Mouse (Mus musculus): ENCODE data around the gene Slc35d3. TPM values are rescaled to one million over a fixed set of nuclear protein-coding genes. Genes with fewer than 3 reads are reported as not detected.

Gene Slc35d3
- not detected for total RNA-seq (2021)

DNA sequence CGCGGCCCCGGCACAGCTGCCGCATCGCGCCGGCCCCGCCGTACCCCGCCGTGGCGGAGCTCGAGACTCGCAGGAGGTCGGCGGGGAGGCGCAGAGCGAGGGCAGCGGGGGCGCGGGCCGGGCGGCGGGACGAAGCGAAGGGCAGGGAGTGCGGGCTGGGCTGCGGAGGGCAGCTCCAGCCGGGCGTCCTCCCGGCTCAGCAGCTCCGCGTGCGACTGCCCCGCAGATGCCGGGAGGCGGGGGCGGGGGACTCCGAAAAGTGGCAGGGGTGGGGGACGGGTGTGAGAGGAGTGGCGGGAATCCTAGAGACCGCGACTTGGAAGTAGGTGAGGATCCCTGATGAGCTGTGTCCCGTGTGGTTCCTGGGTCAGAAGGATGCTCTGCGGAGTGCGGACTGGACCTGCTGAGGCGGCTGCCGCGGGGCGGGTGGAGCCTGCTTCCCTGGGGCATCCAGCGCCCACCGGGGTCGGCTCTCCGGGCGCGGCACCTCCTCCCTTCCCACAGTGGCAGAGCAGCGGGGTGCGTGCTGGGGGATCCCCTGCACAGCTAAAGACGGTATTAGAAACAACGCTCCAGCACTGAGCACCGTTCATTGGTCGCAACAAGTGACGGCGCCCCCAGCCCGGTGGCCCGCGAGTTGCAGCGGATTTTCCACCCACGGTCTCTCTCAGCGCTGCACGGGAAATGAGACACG is at the start of gene Slc35d3:
Slc35d3 (minus strand) TSS at position 462 of the 694 bp plus-strand sequence.
- intact Hi-C loops (cut with DNase I): no loop called here
- no peak for DNase-seq (ENCODE audit: low spot score)

DNA sequence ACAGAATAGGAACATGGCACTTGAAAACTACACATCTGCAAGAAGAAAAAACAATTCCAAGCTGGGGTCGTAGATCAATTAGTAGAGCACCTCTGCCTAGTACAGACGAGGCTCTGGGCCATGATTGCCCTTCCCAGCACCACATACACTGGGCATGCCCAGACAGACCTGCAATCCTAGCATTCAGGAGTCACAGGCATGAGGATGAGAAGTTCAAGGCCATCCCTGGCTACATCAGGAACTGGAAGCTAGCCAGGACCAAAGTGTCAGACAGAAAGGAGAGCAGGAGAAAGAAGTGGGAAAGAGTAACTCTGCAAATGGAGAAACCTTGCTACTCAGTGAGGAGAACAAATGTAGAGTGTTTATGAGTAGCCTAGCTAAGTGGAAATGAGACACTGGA is 48.9 kb upstream of the Slc35d3 start:
- DNase-seq (ENCODE audit: low spot score): no peak
- intact Hi-C loops (cut with DNase I): no loop called here

DNA sequence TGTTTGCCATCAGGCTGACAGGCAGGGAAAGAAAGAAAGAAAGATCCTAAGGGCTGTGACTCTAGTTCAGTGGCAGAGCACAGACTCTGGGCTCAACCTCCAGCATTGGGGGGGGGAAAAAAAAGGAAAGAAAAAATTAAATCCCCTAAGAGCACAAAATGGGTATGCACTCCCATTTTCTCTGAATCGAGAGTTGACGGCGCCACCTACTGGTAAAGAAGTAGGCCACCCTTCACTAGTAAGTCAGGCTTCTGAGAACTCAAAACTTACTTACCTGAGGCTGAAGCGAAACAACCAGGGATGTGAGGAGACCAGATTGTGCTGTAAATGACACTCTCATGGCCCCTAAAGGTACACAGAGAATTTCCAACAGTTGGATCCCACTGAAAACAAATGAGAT is 42.7 kb upstream of the Slc35d3 start:
- intact Hi-C loops (cut with DNase I): loop anchor here (2.0 to 10.0 kb wide), 4 partner anchors 182 to 653 kb away; partner anchors contain the start of gene Il20ra
- no peak for DNase-seq (ENCODE audit: low spot score)

DNA sequence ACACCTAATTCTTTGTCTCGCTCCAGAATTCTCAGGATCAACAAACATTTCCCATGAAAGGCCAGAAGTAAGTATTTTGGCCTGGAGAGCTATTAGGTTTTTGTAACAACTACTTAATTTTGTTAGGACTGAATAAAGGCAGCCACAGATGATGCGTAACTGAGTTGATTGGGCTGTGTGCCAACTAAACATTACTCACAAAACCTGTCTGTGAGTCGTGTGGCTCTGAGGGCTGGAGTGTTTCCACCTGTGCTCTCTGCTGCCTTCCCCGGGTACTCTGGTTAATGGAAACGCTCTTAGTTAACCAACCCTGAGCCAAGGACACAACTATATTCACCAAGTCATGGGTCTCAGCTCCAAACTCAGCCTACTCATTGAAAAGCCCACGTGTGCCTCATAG is 41.9 kb upstream of the Slc35d3 start:
- intact Hi-C loops (cut with DNase I): loop anchor here (5.0 to 10.0 kb wide), 3 partner anchors 181 to 401 kb away; partner anchors contain the start of gene Il20ra
- DNase-seq (ENCODE audit: low spot score): no peak

DNA sequence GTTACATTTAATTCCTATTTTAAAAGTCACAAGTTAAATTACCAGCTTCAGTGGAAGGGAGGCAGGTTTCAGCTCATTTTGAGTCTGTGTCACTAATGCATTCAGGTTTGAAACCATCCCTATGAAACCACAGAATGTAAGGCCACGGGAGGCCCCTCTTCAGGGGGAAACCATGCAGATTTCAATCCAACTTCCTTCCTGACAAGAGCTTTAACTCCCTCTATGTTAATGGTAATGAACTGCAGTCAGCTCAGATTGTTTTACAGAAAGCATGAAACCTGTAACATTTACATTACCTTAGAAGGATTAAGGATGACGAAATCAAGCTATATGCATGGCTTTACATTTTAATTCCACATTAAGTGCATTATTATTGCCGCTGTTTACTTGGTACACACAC is 40.4 kb upstream of the Slc35d3 start:
- no peak for DNase-seq (ENCODE audit: low spot score)
- intact Hi-C loops (cut with DNase I): loop anchor here (5.0 to 10.0 kb wide), 3 partner anchors 179 to 399 kb away; partner anchors contain the start of gene Il20ra

DNA sequence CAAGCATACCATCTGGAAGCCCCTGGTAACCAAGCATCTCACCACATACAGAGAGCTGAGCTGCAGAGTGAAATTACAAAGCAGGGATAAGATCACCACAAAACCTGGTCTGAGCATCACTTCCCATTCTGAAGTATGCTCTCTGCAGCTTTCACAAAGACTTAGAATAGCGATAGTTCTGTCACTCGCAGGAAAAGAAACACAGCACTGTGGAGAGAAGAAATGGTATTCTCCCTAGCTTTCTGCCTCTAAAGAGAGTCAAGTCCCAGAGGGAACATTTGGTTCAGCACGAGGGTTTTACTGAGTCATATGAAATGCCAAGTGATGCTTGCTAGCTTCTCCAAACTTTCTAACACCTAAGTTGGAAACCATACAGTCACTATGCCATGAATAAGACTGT is 38.6 kb upstream of the Slc35d3 start:
- no peak for DNase-seq (ENCODE audit: low spot score)
- intact Hi-C loops (cut with DNase I): loop anchor here (5.0 to 10.0 kb wide), 3 partner anchors 178 to 398 kb away; partner anchors contain the start of gene Il20ra

DNA sequence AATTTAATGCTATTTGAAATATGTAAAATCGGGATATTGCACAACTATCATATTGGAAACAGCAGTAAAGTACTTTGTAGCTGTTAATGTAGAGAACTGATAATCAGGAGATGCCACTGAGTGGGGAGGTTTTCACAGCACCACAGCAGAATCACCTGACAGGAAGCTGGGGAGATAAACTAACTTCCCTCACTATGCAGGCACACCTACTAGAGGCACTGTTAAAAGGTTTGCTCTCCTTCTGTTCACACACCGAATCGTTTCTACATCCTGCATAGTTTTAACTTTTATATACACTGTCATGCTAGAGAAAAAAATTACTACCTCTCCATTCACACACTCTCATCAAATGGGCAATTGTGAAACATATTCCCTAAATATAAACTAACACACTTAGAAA is 35.0 kb upstream of the Slc35d3 start:
- no peak for DNase-seq (ENCODE audit: low spot score)
- intact Hi-C loops (cut with DNase I): no loop called here

DNA sequence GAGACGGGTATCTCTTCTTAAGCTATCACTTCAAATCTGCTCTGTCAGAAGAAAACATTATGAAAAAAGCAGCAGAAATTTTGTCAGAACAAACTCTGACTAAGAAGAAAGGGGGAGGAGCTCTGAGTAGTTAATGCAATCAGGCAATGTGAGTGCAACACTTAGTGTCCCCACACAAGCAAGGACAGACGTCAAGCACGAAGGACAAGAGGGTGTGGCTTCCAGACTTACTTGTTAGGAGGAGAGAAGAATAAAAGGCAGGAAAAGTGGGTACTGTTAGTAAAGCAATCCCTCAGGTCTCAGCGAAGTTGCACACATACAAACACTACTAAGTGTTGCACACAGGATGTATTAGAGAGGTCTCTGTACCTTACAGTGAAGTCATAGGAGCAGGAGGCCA is 33.1 kb upstream of the Slc35d3 start:
- no peak for DNase-seq (ENCODE audit: low spot score)
- intact Hi-C loops (cut with DNase I): no loop called here

DNA sequence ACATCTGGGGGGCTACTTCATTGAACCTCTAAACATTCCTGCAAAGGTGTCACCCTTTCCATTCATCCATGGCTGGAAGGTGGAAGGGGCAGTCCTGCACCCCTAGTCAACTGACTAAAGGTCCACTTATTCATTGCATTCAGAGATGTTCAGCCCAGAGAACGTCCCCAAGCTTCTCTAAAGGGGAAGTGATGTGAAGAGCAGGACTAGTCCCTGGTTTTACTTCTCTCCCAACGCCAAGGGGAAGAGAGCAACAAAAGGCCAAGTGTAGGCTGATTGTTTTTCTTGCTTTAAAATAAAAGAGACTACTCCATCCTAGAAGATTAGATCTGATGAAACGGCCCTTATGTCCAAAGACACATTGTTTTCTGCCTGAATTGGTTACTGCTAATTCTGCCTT is 29.2 kb upstream of the Slc35d3 start:
- intact Hi-C loops (cut with DNase I): no loop called here
- no peak for DNase-seq (ENCODE audit: low spot score)

DNA sequence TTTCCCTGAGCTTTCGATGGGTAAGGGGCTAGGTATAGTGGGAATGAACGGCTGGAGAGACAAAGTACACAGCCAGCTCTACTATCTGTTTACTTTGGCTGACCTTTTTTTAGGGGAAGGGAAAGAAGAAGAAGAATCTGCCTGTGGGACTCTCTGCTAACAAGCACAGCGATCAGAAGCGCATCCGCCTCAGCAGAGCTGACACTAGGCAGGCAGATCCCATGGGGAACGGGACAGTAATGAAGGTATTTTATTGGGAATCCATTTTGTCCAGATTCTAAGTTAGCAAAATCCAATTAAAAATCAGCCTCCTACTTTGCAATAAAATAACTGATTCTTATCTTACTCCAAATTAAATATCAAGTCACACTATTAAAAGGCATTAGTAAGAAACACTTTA is 27.9 kb upstream of the Slc35d3 start:
- intact Hi-C loops (cut with DNase I): no loop called here
- no peak for DNase-seq (ENCODE audit: low spot score)

DNA sequence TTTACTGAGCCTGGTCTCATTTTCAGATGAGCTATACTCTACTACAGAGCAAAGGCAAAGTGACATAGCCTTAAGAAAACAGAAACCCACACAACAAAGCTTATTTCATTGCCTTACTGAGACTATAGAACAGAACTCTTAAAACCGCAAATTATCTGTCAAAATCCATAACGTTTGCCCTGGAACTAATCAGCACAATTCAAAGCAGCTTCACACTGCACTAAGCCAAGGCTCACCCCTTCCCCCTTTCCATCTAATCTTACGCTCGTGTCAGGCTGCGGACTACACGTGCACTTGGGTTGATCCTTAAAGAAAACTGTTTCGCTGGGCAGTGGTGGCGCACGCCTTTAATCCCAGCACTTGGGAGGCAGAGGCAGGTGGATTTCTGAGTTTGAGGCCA is 26.4 kb upstream of the Slc35d3 start:
- intact Hi-C loops (cut with DNase I): no loop called here

DNA sequence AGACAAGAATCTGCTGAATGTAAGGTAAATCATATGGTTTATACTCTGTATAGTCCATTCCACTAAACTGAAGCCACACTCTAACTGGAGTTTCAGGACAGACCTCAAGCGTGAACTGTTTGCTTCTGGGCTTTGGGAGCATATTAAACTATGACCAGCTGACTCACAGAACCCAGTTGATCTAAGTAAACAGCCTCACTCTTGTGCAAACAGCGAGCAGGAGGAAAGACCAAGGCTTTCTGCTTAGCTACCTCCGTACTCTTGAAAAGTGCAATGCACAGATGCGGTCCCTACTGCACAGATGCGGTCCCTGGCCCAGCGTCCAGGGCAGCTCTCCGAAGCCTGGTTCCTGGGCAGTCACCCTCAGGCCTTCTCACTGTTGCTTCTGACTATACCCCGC is 26.0 kb upstream of the Slc35d3 start:
- intact Hi-C loops (cut with DNase I): no loop called here
- no peak for DNase-seq (ENCODE audit: low spot score)

More for the DNA sequence above, 26.4 kb upstream of the Slc35d3 start:
- no peak for DNase-seq (ENCODE audit: low spot score)

DNA sequence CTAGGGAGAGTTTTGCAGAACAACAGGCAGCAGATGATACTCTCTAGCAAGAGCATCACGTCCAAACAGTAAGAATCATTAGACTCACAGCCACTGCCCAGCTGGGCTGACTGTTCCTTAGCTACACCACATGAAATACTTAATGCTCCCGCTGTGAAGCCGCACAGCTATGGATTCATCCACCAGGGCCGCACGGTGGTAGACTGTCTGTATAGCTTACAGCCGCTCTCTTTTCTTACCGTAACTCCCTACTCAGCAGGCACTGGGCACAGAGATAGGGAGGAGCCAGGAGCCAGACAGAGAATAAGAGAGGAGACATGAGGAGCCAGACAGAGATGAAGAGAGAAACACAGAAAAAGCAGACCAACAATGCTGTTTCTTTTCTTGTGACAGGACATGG is 25.4 kb upstream of the Slc35d3 start:
- intact Hi-C loops (cut with DNase I): no loop called here
- DNase-seq (ENCODE audit: low spot score): no peak

DNA sequence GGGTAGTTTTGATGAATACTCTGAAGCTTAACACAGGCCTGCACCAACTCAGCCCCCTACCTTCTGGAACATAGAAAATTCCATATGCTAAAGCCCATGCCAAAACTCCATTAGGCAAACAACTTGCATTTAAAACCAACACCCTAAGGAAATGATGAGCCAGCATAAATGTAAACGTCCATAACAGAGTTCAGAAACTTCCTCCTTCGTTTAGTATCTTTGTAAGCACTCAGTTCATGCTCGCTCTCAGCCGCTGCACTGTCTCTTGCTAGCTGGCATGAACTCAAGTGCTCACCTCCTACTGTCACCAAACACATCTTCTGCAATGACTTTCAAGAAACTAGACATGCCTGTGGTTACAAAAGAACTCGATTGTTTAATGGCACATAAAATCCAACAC is 24.1 kb upstream of the Slc35d3 start:
- intact Hi-C loops (cut with DNase I): no loop called here
- no peak for DNase-seq (ENCODE audit: low spot score)

DNA sequence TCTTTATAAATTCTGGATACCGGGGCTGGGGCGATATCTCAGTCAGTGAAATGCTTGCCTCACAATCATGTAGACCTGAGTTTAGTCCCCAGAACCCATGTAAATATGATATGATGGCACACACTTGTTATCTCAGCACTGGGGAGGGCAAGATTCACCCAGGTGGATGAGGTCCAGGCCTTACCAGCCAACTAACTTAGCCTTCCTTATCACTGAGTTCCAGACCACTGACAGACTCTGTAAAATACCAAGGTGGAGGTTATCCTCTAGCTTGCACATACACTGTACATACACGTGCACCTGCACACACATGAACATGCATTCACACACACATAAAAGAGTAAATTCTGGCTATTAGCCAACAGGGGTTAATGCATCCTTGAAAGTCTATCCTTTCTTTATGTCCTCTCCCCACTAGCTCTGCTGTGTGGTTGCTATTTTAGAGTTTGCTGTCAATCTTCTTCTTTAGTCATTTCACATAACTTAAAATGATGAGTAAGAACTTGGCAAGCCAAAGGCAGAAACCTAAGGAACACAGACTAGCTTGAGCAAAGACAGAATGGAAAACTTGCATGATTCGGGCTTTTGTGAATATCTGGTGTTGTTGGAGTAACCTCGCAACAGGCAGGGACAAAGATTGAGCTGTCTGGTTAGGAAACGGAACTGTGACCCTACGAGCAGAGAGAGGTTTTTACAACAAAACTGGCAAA is 4.5 kb upstream of the Slc35d3 start:
- no peak for DNase-seq (ENCODE audit: low spot score)
- intact Hi-C loops (cut with DNase I): no loop called here

DNA sequence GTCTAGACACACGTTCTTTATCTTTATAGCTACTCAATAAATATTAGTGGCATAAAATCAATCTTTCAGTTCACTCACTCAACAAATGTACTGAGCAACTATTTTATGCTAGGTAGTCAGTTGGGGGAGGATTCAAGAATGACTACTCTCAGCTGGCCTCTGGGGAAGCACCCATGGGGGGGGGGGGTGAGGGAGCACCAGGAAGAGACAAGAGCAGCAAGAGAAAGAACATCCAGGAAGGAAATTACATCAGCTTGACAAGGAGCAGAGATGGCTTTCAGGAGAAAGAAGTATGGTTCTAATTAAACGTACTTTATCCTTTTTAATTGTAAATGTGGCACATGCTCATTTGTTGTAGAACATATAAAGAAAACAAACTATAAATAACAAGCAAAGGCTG is 2.4 kb upstream of the Slc35d3 start:
- intact Hi-C loops (cut with DNase I): no loop called here
- DNase-seq (ENCODE audit: low spot score): no peak

DNA sequence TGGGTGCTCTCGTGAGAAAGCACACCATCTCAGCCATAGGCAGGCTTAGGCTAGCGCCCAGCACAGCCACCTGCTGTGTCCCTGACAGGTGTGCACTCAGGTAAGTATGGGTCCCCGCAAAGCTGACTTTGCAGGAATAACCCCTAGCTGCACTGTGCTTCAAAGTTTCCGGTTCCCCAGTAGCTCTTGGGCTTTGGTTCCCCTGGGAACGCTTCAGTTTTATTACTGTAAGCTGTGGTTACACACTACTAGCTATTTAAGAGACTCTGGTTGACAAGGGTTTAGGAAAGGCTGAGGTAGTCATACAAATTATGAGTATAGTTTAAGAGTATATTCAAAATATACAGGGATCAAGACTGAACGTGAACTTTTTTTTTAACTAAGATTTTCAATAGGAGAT is 1.5 kb upstream of the Slc35d3 start:
- intact Hi-C loops (cut with DNase I): no loop called here
- no peak for DNase-seq (ENCODE audit: low spot score)

DNA sequence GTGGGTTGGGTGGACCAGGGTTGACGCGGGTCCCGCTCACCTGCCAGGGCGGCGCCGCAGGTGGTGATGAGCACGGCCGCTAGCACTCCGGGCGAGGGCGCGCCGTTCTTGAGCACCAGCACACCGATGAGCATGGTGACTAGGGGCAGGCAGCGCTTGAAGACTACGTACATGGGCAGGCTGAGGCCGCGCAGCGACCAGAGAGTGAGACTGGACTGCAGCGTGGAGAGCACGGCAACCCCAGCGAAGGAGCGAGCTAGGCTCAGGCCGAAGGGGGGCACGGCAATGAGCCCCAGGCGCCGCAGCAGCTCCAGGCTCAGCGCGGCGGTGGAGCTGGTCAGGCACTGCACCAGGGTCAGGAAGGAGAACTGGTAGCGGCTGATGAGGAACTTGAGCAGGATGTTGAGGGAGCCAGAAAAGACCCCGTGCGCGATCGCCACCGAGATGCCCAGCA is 688 bp downstream of the Slc35d3 start:
- DNase-seq (ENCODE audit: low spot score): no peak
- intact Hi-C loops (cut with DNase I): no loop called here

DNA sequence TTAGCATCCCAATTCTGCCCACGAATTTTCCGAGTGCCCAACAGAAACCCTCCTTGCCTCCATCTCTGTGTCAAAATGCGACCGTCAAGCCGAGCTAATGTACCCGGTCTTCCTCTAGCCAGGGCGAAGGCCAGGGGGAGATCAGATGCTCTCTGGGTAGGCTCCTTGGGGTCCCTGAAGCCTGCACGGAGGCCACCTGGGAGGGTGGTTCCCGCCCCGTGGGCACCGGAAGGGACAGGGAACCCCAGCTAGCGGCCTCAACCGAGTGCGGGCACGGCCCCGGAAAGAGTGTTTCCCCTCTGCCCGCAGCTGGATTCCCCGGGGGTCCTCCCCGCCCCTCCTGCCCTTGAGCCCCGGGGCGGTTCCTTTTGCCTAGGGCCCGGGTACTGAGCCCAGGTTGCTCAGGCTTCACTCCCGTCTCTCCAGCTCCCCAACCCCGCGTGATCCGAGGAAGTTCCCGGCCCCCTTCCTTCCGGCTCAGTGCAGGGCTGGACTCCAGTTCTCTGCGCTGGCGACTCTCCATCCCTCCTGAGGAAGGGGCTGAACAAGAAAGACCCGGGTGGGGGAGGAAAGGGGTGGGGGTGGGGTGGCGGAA is 1.4 kb downstream of the Slc35d3 start:
- no peak for DNase-seq (ENCODE audit: low spot score)
- intact Hi-C loops (cut with DNase I): no loop called here

DNA sequence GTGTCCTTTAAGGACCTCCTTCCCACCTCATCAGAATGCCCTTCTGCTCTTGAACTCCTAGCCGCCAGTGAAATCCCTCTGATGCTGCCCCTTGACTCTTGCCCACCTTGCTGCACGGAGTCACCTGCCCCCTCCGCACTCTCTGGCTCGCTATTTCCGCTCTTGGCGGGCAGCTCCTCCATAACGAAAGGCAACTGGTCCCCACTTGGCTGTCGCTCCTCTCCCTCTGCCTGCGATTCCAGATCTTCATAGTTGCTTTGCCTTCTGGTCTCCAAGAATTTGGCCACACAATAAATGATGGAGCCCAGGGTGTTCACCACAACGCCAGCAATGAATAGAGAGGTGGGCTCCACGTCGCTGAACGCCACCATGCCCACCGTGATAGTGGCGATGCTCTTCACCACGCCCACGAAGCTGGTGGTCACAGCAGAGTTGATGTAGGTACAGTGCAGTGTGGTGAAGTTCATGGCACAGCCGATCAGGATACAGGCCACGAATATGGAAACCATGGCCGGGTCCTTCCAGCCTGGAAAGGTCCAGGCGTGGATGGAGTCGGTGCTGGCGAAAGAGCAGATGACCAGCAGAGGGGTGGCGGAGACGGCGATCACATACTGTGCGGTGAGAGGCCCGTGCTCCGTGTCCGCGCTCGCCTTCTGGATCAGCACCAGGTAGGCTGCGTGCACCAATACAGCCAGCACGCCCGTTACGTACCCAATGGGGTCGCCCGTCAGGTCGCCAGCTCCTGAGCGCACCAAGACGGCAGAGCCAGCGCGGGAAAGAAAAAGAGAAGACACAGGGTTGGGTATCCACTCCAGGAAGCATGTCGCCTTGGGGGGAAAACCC is 2.1 kb downstream of the Slc35d3 start:
- no peak for DNase-seq (ENCODE audit: low spot score)

More for the DNA sequence above, 2.1 kb downstream of the Slc35d3 start:
- intact Hi-C loops (cut with DNase I): no loop called here

All from heart, postnatal 25 days (tissue).